Mouse (Mus musculus): ENCODE measurements around the gene Acot6. TPM values are rescaled to one million over a fixed set of nuclear protein-coding genes. Genes with fewer than 3 reads are reported as not detected.

The Acot6 gene
- polyA plus RNA-seq, 1 experiment from 2014 or later, result 0.88 TPM

GRCm38 (mm10) chr12:84109924-84110323 lies 9.5 kb downstream of the Acot6 start:
- no peak for ATAC-seq (ENCODE audit: low FRiP score)
- 76% methylated on average over 1 of the region's 1 CpGs for WGBS
- H3K36me3 ChIP-seq, result no peaks in the 10 kb centered on the region
- H3K4me1 ChIP-seq (replicated peaks), result peaks cover 4% of the 10 kb centered on the region
- H3K9ac ChIP-seq, result no peak overlapping the region
- no peak overlapping the region for H3K27ac ChIP-seq
- no peaks in the 10 kb centered on the region for H3K9me3 ChIP-seq
- no peak overlapping the region for H3K4me3 ChIP-seq
- H3K4me2 ChIP-seq, result no peak overlapping the region
- no peaks in the 10 kb centered on the region for H3K27me3 ChIP-seq

- WGBS, result 100% methylated on average over 4 of the region's 4 CpGs
- H3K4me2 ChIP-seq, result no peak overlapping the region
- peaks cover 10% of the 10 kb centered on the region for H3K4me1 ChIP-seq (replicated peaks)
- H3K27me3 ChIP-seq, result no peaks in the 10 kb centered on the region
- H3K9me3 ChIP-seq, result no peaks in the 10 kb centered on the region
- no peak for ATAC-seq (ENCODE audit: low FRiP score)
- H3K27ac ChIP-seq, result no peak overlapping the region
- H3K9ac ChIP-seq, result no peak overlapping the region
- no peaks in the 10 kb centered on the region for H3K36me3 ChIP-seq
- H3K4me3 ChIP-seq, result no peak overlapping the region
These were observed 10.4 kb downstream of the Acot6 start for GRCm38 (mm10) chr12:84110814-84111213.

DNA sequence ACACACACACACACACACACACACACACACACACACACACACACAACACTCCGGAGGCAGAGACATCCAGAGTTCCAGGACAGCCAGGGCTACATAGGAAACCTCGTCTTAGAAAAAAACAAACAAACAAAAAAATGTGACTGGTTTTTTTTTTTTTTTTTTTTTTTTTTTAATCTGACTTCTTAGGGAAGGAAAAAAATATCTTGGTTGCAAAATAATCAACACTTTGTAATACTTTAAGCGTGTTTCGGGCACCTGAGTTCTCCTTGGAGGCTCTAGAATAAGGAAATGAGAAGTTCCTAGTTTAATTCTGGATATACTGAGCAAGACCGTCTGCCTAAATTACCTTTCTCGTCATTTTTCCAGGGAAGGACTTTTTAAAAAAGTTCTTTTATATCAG lies 13.2 kb downstream of the Acot6 start:
- Histone ChIP-seq H3K36me3 (no peaks in the 10 kb centered on the region), H3K9ac (no peak overlapping the region), H3K27me3 (no peaks in the 10 kb centered on the region), H3K27ac (no peak overlapping the region), H3K4me3 (peak overlapping the region; percentile 79), H3K4me2 (peak overlapping the region; percentile 84), H3K9me3 (no peaks in the 10 kb centered on the region), H3K4me1 (replicated peaks) (peaks cover 10% of the 10 kb centered on the region)
- 57% methylated on average over 6 of the region's 6 CpGs for WGBS
- no peak for ATAC-seq (ENCODE audit: low FRiP score)

DNA sequence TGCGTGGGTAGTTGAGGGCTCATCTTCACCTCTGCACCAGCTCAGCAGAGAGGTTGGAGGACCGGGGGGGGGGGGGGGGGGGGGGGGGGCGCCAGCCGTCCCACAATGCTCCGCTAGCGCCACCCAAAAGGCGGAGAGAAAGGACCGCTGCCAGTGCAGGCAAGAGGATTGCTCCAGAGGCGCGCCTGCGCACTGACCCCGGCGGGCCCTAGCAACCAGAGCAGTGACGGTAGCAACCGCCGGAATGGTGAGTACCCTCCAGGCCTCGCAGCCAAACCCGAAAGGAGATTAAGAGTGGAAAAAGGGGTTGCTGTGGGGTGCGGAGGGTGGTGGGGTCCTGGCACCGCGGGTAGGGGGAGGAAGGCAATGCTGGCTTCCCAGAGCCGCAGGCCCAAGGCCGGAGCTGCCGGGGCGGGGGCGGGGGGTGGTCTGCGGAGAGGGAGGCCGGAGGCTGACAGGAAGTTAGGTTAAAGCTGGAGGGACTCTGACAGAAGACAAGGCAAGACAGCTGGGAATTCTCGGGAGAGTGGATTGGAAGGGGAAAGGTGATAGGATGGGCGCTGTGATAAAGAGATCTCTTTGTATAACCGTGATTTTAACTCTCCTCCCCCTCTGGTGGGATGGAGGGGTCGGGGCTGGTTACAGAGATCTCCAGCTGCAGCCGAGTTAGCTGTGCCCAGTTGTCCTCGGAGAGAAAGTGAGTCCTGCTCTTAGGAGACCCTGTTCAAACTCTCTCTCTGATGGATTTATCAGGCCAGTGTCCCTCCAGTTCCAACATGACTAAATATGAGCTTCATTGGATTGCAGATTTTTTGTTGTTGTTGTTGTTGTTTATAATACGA lies 13.9 kb downstream of the Acot6 start, which contains the start of gene Dnal1:
Dnal1 (plus strand) TSS at position 214 of the 842 bp plus-strand sequence.
- peak within 1 kb of the TSS; percentile 79 for H3K4me3 ChIP-seq
- peaks cover 10% of the 10 kb centered on the region for H3K4me1 ChIP-seq (replicated peaks)
- peak within 1 kb of the TSS; percentile 77 for H3K27ac ChIP-seq
- no peaks in the 10 kb centered on the region for H3K36me3 ChIP-seq
- peak within 1 kb of the TSS; percentile 84 for H3K9ac ChIP-seq
- ATAC-seq (ENCODE audit: low FRiP score), result peak; percentile 95
- H3K9me3 ChIP-seq, result no peaks in the 10 kb centered on the region
- H3K27me3 ChIP-seq, result no peaks in the 10 kb centered on the region
- peak within 1 kb of the TSS; percentile 84 for H3K4me2 ChIP-seq
- 4% methylated on average over 30 of the region's 35 CpGs for WGBS

DNA sequence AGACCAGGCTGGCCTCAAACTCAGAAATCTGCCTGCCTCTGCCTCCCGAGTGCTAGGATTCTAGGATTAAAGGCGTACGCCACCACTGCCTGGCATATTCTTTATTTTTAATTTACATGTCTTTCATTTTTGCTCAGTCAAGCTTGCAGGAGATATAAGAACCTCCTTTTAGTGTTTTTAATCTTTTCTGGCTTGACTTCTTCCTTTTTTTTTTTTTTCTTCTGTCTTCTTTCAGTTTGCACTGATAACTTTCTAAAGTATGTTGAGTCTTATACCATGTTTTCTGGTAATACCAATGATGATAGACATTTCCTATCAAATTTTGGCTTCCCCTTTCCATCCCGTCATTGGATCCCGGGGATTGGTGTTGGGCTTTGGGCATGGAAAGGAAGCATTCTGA lies 19.1 kb downstream of the Acot6 start:
- no peaks in the 10 kb centered on the region for H3K9me3 ChIP-seq
- H3K4me1 ChIP-seq (replicated peaks), result peaks cover 9% of the 10 kb centered on the region
- no peaks in the 10 kb centered on the region for H3K27me3 ChIP-seq
- H3K4me2 ChIP-seq, result no peak overlapping the region
- no peak overlapping the region for H3K27ac ChIP-seq
- no peak overlapping the region for H3K4me3 ChIP-seq
- H3K9ac ChIP-seq, result no peak overlapping the region
- 92% methylated on average over 5 of the region's 5 CpGs for WGBS
- H3K36me3 ChIP-seq, result peaks cover 4% of the 10 kb centered on the region
- no peak for ATAC-seq (ENCODE audit: low FRiP score)

GRCm38 (mm10) chr12:84125892-84126291 lies 25.4 kb downstream of the Acot6 start:
- no peaks in the 10 kb centered on the region for H3K4me1 ChIP-seq (replicated peaks)
- 81% methylated on average over 12 of the region's 12 CpGs for WGBS
- H3K27ac ChIP-seq, result no peak overlapping the region
- no peak overlapping the region for H3K4me3 ChIP-seq
- H3K9me3 ChIP-seq, result no peaks in the 10 kb centered on the region
- peaks cover 44% of the 10 kb centered on the region for H3K36me3 ChIP-seq
- H3K27me3 ChIP-seq, result no peaks in the 10 kb centered on the region
- H3K9ac ChIP-seq, result no peak overlapping the region
- no peak for ATAC-seq (ENCODE audit: low FRiP score)
- H3K4me2 ChIP-seq, result no peak overlapping the region

DNA sequence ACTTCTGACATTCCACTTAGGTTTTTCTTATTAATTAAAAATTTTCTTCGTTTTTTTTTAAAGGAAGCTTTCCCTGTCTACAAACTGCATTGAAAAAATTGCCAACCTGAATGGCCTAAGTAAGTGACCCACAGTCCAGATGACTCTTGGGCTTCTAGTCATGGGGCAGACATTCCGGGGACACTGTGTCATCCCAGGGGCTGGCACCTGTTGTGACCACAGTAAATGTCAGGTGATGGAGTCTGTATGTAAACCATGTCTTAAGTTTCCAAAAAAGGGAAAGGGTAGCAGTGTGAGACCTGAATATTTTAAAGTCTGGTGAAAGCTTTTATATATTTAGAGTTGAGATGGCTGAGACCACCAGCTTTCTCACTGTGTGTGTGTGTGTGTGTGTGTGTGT lies 26.4 kb downstream of the Acot6 start:
- Histone ChIP-seq H3K27ac (no peak overlapping the region), H3K27me3 (no peaks in the 10 kb centered on the region), H3K4me1 (replicated peaks) (no peaks in the 10 kb centered on the region), H3K9me3 (no peaks in the 10 kb centered on the region), H3K36me3 (peaks cover 50% of the 10 kb centered on the region), H3K4me2 (no peak overlapping the region), H3K4me3 (no peak overlapping the region), H3K9ac (no peak overlapping the region)
- no peak for ATAC-seq (ENCODE audit: low FRiP score)
- 88% methylated on average over 2 of the region's 2 CpGs for WGBS

- no peaks in the 10 kb centered on the region for H3K27me3 ChIP-seq
- ATAC-seq (ENCODE audit: low FRiP score), result no peak
- WGBS, result 90% methylated on average over 6 of the region's 6 CpGs
These were observed 28.1 kb downstream of the Acot6 start for GRCm38 (mm10) chr12:84128576-84128975.

GRCm38 (mm10) chr12:84129931-84130330 lies 29.5 kb downstream of the Acot6 start:
- Histone ChIP-seq H3K9ac (no peak overlapping the region), H3K27ac (no peak overlapping the region), H3K27me3 (no peaks in the 10 kb centered on the region), H3K4me1 (replicated peaks) (no peaks in the 10 kb centered on the region), H3K4me3 (no peak overlapping the region), H3K9me3 (no peaks in the 10 kb centered on the region), H3K36me3 (peaks cover 49% of the 10 kb centered on the region), H3K4me2 (no peak overlapping the region)
- 98% methylated on average over 8 of the region's 8 CpGs for WGBS
- no peak for ATAC-seq (ENCODE audit: low FRiP score)

More at GRCm38 (mm10) chr12:84128576-84128975, 28.1 kb downstream of the Acot6 start:
- Histone ChIP-seq H3K4me3 (no peak overlapping the region), H3K36me3 (peaks cover 52% of the 10 kb centered on the region), H3K9ac (no peak overlapping the region), H3K27ac (no peak overlapping the region), H3K9me3 (no peaks in the 10 kb centered on the region), H3K4me1 (replicated peaks) (no peaks in the 10 kb centered on the region), H3K4me2 (no peak overlapping the region)

- Histone ChIP-seq H3K36me3 (peaks cover 57% of the 10 kb centered on the region), H3K4me3 (no peak overlapping the region), H3K4me2 (no peak overlapping the region), H3K27me3 (no peaks in the 10 kb centered on the region), H3K27ac (no peak overlapping the region), H3K9me3 (no peaks in the 10 kb centered on the region), H3K9ac (no peak overlapping the region), H3K4me1 (replicated peaks) (no peaks in the 10 kb centered on the region)
- 66% methylated on average over 3 of the region's 3 CpGs for WGBS
- no peak for ATAC-seq (ENCODE audit: low FRiP score)
These were observed 31.8 kb downstream of the Acot6 start for GRCm38 (mm10) chr12:84132265-84132664.

- WGBS, result 93% methylated on average over 7 of the region's 7 CpGs
- Histone ChIP-seq H3K4me2 (no peak overlapping the region), H3K4me3 (no peak overlapping the region), H3K4me1 (replicated peaks) (no peaks in the 10 kb centered on the region), H3K27ac (no peak overlapping the region), H3K36me3 (peaks cover 47% of the 10 kb centered on the region), H3K9me3 (no peaks in the 10 kb centered on the region), H3K27me3 (no peaks in the 10 kb centered on the region), H3K9ac (no peak overlapping the region)
- ATAC-seq (ENCODE audit: low FRiP score), result no peak
These were observed 36.7 kb downstream of the Acot6 start for GRCm38 (mm10) chr12:84137131-84137530.

DNA sequence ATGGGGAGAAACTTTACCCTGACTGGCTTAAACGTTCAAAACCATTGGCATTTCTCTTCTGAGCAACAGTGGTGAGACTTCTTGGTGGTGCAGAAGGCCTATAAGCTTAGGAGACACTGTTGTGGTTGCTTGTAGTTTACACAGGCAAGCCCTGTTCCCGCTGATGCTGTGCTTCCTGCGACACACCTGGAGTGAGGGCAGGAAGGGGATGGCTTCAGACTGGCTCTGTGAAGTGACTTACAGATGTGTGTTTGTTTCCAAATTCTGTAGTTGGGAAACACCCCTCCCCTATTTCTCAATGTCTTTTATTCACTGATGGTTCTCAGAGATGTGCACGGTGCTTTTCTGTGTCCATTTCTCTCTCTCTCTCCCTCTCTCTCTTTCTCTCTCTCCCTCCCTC lies 39.7 kb downstream of the Acot6 start:
- Histone ChIP-seq H3K27me3 (no peaks in the 10 kb centered on the region), H3K4me3 (no peak overlapping the region), H3K36me3 (peaks cover 47% of the 10 kb centered on the region), H3K27ac (no peak overlapping the region), H3K4me1 (replicated peaks) (no peaks in the 10 kb centered on the region), H3K4me2 (no peak overlapping the region), H3K9ac (no peak overlapping the region), H3K9me3 (no peaks in the 10 kb centered on the region)
- no peak for ATAC-seq (ENCODE audit: low FRiP score)
- WGBS, result 70% methylated on average over 4 of the region's 4 CpGs

GRCm38 (mm10) chr12:84141271-84141670 lies 40.8 kb downstream of the Acot6 start:
- WGBS, result 91% methylated on average over 4 of the region's 4 CpGs
- no peak overlapping the region for H3K27ac ChIP-seq
- peaks cover under 1% of the 10 kb centered on the region; the same call in 1 of the 2 replicates for H3K4me1 ChIP-seq (replicated peaks)
- H3K27me3 ChIP-seq, result no peaks in the 10 kb centered on the region
- no peak overlapping the region for H3K4me3 ChIP-seq
- H3K9ac ChIP-seq, result no peak overlapping the region
- peaks cover 37% of the 10 kb centered on the region for H3K36me3 ChIP-seq
- no peak overlapping the region for H3K4me2 ChIP-seq
- H3K9me3 ChIP-seq, result no peaks in the 10 kb centered on the region
- no peak for ATAC-seq (ENCODE audit: low FRiP score)
